In genomic region chr14:121906341-121906991, GRCm38 (mm10) we compare ENCODE assay signal across 15 mouse cellular contexts. TPM values are rescaled to one million over a fixed set of nuclear protein-coding genes. Genes with fewer than 3 reads are reported as not detected.
DNase-seq lines count a peak whose midpoint lies in the region; ATAC-seq and TF ChIP-seq lines count a peak whose summit lies in the region.
"Had no signal": no experiment of that assay in that cellular context is flagged by ENCODE, and none has a peak within 500 bp of the region (broad histone marks: within the 10 kb centered on the region; RNA-seq: fewer than 3 reads in every experiment).

No protein-coding gene starts in this region.

- H3K4me3 ChIP-seq in megakaryocyte, embryonic 14.5 days (replicated peaks) = peak overlapping the region; percentile 72
- H3K4me3 ChIP-seq in layer of hippocampus, adult 2 months = no peak overlapping the region
- H3K4me3 ChIP-seq: erythroblast, embryonic 14.5 days; left cerebral cortex, adult 2 months; myocyte had no signal

- no peaks in the 10 kb centered on the region for H3K9me3 ChIP-seq in megakaryocyte, embryonic 14.5 days

- peak; percentile 55 for DNase-seq in thymus, postnatal 0 days (ENCODE audit: low spot score)
- DNase-seq in thymus, postnatal 10 days (ENCODE audit: low spot score in 2 of 2) = no peak
- DNase-seq in T-cell, adult 2 months (ENCODE audit: low spot score) = no peak
- DNase-seq in left cerebral cortex, postnatal 14 days (ENCODE audit: low spot score in 2 of 2) = no peak
- no peak for DNase-seq in heart, postnatal 4 days
- DNase-seq in layer of hippocampus, adult 2 months (ENCODE audit: low spot score in 2 of 2) = no peak
- DNase-seq: adrenal gland, adult 2 months; kidney, adult 18-20 months; kidney, postnatal 4 days had no signal

- no peaks in the 10 kb centered on the region for H3K27me3 ChIP-seq in megakaryocyte, embryonic 14.5 days (replicated peaks)
- H3K27me3 ChIP-seq: Patski had no signal

- no peak for TF ChIP-seq CTCF in layer of hippocampus, adult 2 months (conservative IDR thresholded peaks at IDR 0.05)

- H3K36me3 ChIP-seq in megakaryocyte, embryonic 14.5 days (replicated peaks; ENCODE audit: low read length) = peaks cover 54% of the 10 kb centered on the region

- intact Hi-C loops in left cerebral cortex, postnatal 14 days (cut with DNase I) = no loop called here

- H3K27ac ChIP-seq in layer of hippocampus, adult 2 months = no peak overlapping the region
- H3K27ac ChIP-seq: left cerebral cortex, adult 2 months had no signal

- peak; percentile 65 to 73; a peak in 3 of 4 replicates for ATAC-seq in hematopoietic stem cell, adult 5-6 weeks (replicated peaks in 1 of 2; ENCODE audit: insufficient read depth in 1 of 2, low FRiP score in 2 of 2, low TSS enrichment in 1 of 2, low read depth in 1 of 2, poor library complexity in 2 of 2, severe bottlenecking in 2 of 2)
- ATAC-seq: Patski had no signal

- peaks cover 55% of the 10 kb centered on the region for H3K4me1 ChIP-seq in megakaryocyte, embryonic 14.5 days

RNA-seq across cellular contexts. Expression of gene Gpr18, which starts 9.1 kb away (rescaled TPM):
- 5.5 and 6.3 TPM in 2 replicates for polyA plus RNA-seq in thymus, postnatal 0 days (2015; fragmentation: Nextera tagmentation; extraction: Ambion mirVana)
- total RNA-seq in hematopoietic stem cell, adult 5-6 weeks (2017) = 0.60 and 2.1 TPM in 2 replicates
- polyA plus RNA-seq in megakaryocyte, embryonic 14.5 days (2012; ENCODE audit: insufficient read depth, low replicate concordance) = 0.06 TPM in 1 of 2 replicates, not detected in the other
- not detected for total RNA-seq in left cerebral cortex, postnatal 14 days (2021)
- not detected for total RNA-seq in heart, postnatal 4 days (2021)
- not detected for total RNA-seq in layer of hippocampus, adult 2 months (2021)
- total RNA-seq: left cerebral cortex, adult 2 months had no signal
- polyA plus RNA-seq: erythroblast, embryonic 14.5 days; myocyte had no signal

RNA-seq across cellular contexts. Expression of gene Ubac2, which starts 28.0 kb away (rescaled TPM):
- 90.1 and 102 TPM in 2 replicates for polyA plus RNA-seq in thymus, postnatal 0 days (2015; fragmentation: Nextera tagmentation; extraction: Ambion mirVana)
- 23.1 and 26.0 TPM in 2 replicates for total RNA-seq in hematopoietic stem cell, adult 5-6 weeks (2017)
- 55.9 and 94.6 TPM in 2 replicates for polyA plus RNA-seq in megakaryocyte, embryonic 14.5 days (2012; ENCODE audit: insufficient read depth, low replicate concordance)
- 10 to 100 TPM; 33.5 to 34.0 TPM for total RNA-seq in left cerebral cortex, postnatal 14 days (2021)
- total RNA-seq in heart, postnatal 4 days (2021) = 10 to 100 TPM; 25.2 to 27.3 TPM
- total RNA-seq in layer of hippocampus, adult 2 months (2021) = 10 to 100 TPM; 46.1 to 48.3 TPM

RNA-seq across cellular contexts. Expression of gene Gpr183, which starts 58.5 kb away (rescaled TPM):
- 12.5 and 13.4 TPM in 2 replicates for polyA plus RNA-seq in thymus, postnatal 0 days (2015; fragmentation: Nextera tagmentation; extraction: Ambion mirVana)
- total RNA-seq in hematopoietic stem cell, adult 5-6 weeks (2017) = 1.1 and 2.6 TPM in 2 replicates
- 0.89 TPM in 1 of 2 replicates, not detected in the other for polyA plus RNA-seq in megakaryocyte, embryonic 14.5 days (2012; ENCODE audit: insufficient read depth, low replicate concordance)
- under 1 TPM; 0.66 to 0.91 TPM for total RNA-seq in left cerebral cortex, postnatal 14 days (2021)
- total RNA-seq in heart, postnatal 4 days (2021) = 1 to 10 TPM; 2.8 to 3.3 TPM
- 1 to 10 TPM in 1 of 2 experiments, under 1 TPM in 1; 0.56 to 1.0 TPM for total RNA-seq in layer of hippocampus, adult 2 months (2021)
- polyA plus RNA-seq: Patski had no signal
